Mouse (Mus musculus) MEL (cell line): ENCODE results near the gene F930015N05Rik. TPM values are rescaled to one million over a fixed set of nuclear protein-coding genes. Genes with fewer than 3 reads are reported as not detected.

Experiments used
- DNase-seq: peaks from one replicate; pipeline ENCODE4 v3.0.0; 2011; ENCODE audit warnings: low read depth, low spot score
- H3K27ac ChIP-seq: 2 replicates; pipeline ENCODE4 v1.5.1; 2012; ENCODE audit warnings: low read depth, mild to moderate bottlenecking, control low read depth, low read length, moderate library complexity; ENCODE audit not compliant: control insufficient read depth
- H3K27me3 ChIP-seq, 2 experiments: fragments of 150-350 bp in 1 of 2; sonication (generic) in 1 of 2; 2 replicates each; pipeline ENCODE4 v1.6.1; 2012; ENCODE audit warnings: low read length in 2 of 2, mild to moderate bottlenecking in 2 of 2, improper control_type of control experiment in 1 of 2, moderate library complexity in 1 of 2; ENCODE audit not compliant: insufficient read depth in 2 of 2, control insufficient read depth in 1 of 2
- H3K36me3 ChIP-seq, 2 experiments: 2 replicates each; pipeline ENCODE4 v1.6.1; 2012 to 2014; ENCODE audit warnings: low read length in 2 of 2, improper control_type of control experiment in 1 of 2, inconsistent platforms in 1 of 2, mild to moderate bottlenecking in 1 of 2; ENCODE audit not compliant: insufficient read depth in 2 of 2, control insufficient read depth in 1 of 2
- H3K4me1 ChIP-seq, 2 experiments: fragments of 150-350 bp in 1 of 2; sonication (generic) in 1 of 2; 2 replicates each; pipeline ENCODE4 v1.6.1; 2012; ENCODE audit warnings: low read length in 2 of 2, improper control_type of control experiment in 1 of 2, mild to moderate bottlenecking in 1 of 2; ENCODE audit not compliant: insufficient read depth in 2 of 2, control insufficient read depth in 1 of 2
- H3K4me3 ChIP-seq, 2 experiments: fragments of 150-350 bp in 1 of 2; sonication (generic) in 1 of 2; 2 replicates each; pipeline ENCODE4 v1.5.1; 2012; ENCODE audit warnings: low read depth in 2 of 2, low read length in 2 of 2, mild to moderate bottlenecking in 2 of 2, moderate library complexity in 2 of 2, control low read depth in 1 of 2, improper control_type of control experiment in 1 of 2; ENCODE audit not compliant: control insufficient read depth in 1 of 2, insufficient read depth in 1 of 2
- H3K79me2 ChIP-seq: 2 replicates; pipeline ENCODE4 v1.6.1; 2012; ENCODE audit warnings: mild to moderate bottlenecking, low read length, moderate library complexity; ENCODE audit not compliant: control insufficient read depth, poor library complexity, insufficient read depth
- H3K9ac ChIP-seq: 2 replicates; pipeline ENCODE4 v1.6.1; 2012; ENCODE audit warnings: low read depth, mild to moderate bottlenecking, control low read depth, low read length, moderate library complexity; ENCODE audit not compliant: control insufficient read depth, poor library complexity, severe bottlenecking
- H3K9me3 ChIP-seq: fragments of 150-350 bp; sonication (generic); replicated peaks from 2 replicates; pipeline ENCODE4 v1.6.1; 2012; ENCODE audit warnings: mild to moderate bottlenecking, low read length, improper control_type of control experiment, moderate library complexity; ENCODE audit not compliant: insufficient read depth
- CHD2 ChIP-seq: IDR thresholded peaks from 2 replicates; pipeline ENCODE4 v1.6.1; 2011; ENCODE audit warnings: low read length, improper control_type of control experiment
- CTCF ChIP-seq, 3 experiments: IDR thresholded peaks in 2 of 3; conservative IDR thresholded peaks in 1 of 3; 2 replicates each; pipeline ENCODE4 v1.5.1; 2011 to 2012; ENCODE audit warnings: low read length in 3 of 3, low read depth in 2 of 3, mild to moderate bottlenecking in 2 of 3, improper control_type of control experiment in 1 of 3, inconsistent platforms in 1 of 3, mixed read lengths in 1 of 3, moderate library complexity in 1 of 3; ENCODE audit not compliant: control insufficient read depth in 1 of 3, insufficient read depth in 1 of 3, poor library complexity in 1 of 3, severe bottlenecking in 1 of 3
- E2F4 ChIP-seq: IDR thresholded peaks from 2 replicates; pipeline ENCODE4 v1.6.1; 2011; ENCODE audit warnings: low read depth, low read length, improper control_type of control experiment, borderline replicate concordance
- GABPA ChIP-seq: IDR thresholded peaks from 2 replicates; pipeline ENCODE4 v1.6.1; 2012; ENCODE audit warnings: low read depth, mild to moderate bottlenecking, inconsistent platforms, low read length, improper control_type of control experiment, moderate library complexity
- HCFC1 ChIP-seq: IDR thresholded peaks from 2 replicates; pipeline ENCODE4 v1.6.1; 2012; ENCODE audit warnings: low read depth, mild to moderate bottlenecking, inconsistent platforms, low read length, improper control_type of control experiment, moderate library complexity
- KAT2A ChIP-seq: conservative IDR thresholded peaks from 2 replicates; pipeline ENCODE4 v1.6.1; 2012; ENCODE audit warnings: low read depth, low read length, improper control_type of control experiment, inconsistent platforms
- MAX ChIP-seq: IDR thresholded peaks from 2 replicates; pipeline ENCODE4 v1.6.1; 2011; ENCODE audit warnings: low read length, improper control_type of control experiment
- MEF2A ChIP-seq: IDR thresholded peaks from 2 replicates; pipeline ENCODE4 v1.6.1; 2014; ENCODE audit warnings: low read depth, mild to moderate bottlenecking, inconsistent platforms, low read length, improper control_type of control experiment; ENCODE audit not compliant: poor library complexity, insufficient replicate concordance, severe bottlenecking; ENCODE audit errors: extremely low read depth
- MYB ChIP-seq: IDR thresholded peaks from 2 replicates; pipeline ENCODE4 v1.6.1; 2011; ENCODE audit warnings: mild to moderate bottlenecking, low read depth, low read length, improper control_type of control experiment
- NELFE ChIP-seq: IDR thresholded peaks from 2 replicates; pipeline ENCODE4 v1.6.1; 2011; ENCODE audit warnings: low read depth, low read length, improper control_type of control experiment
- POLR2A ChIP-seq, 2 experiments: IDR thresholded peaks; 2 replicates each; pipeline ENCODE4 v1.6.1; 2011 to 2012; ENCODE audit warnings: low read length in 2 of 2, mild to moderate bottlenecking in 2 of 2, control low read depth in 1 of 2, improper control_type of control experiment in 1 of 2, low read depth in 1 of 2, moderate library complexity in 1 of 2; ENCODE audit not compliant: control insufficient read depth in 1 of 2, insufficient read depth in 1 of 2, poor library complexity in 1 of 2
- POLR2AphosphoS5 ChIP-seq: IDR thresholded peaks from 2 replicates; pipeline ENCODE4 v1.6.1; 2012; ENCODE audit warnings: low read depth, borderline replicate concordance, mild to moderate bottlenecking, inconsistent platforms, low read length, moderate library complexity, mixed read lengths
- RAD21 ChIP-seq: IDR thresholded peaks from 2 replicates; pipeline ENCODE4 v1.6.1; 2011; ENCODE audit warnings: mild to moderate bottlenecking, low read depth, low read length, improper control_type of control experiment
- SMC3 ChIP-seq: IDR thresholded peaks from 2 replicates; pipeline ENCODE4 v1.6.1; 2011; ENCODE audit warnings: low read depth, low read length, improper control_type of control experiment
- TAL1 ChIP-seq: IDR thresholded peaks from 2 replicates; pipeline ENCODE4 v1.6.1; 2012; ENCODE audit warnings: mild to moderate bottlenecking, inconsistent platforms, low read length, moderate library complexity, mixed read lengths
- UBTF ChIP-seq: IDR thresholded peaks from 2 replicates; pipeline ENCODE4 v1.6.1; 2012; ENCODE audit warnings: low read depth, mild to moderate bottlenecking, inconsistent platforms, low read length, improper control_type of control experiment, moderate library complexity, borderline replicate concordance; ENCODE audit not compliant: insufficient read depth
- ZC3H11A ChIP-seq: IDR thresholded peaks from 2 replicates; pipeline ENCODE4 v1.6.1; 2012; ENCODE audit warnings: low read depth, mild to moderate bottlenecking, inconsistent platforms, low read length, improper control_type of control experiment
- ZKSCAN1 ChIP-seq: IDR thresholded peaks from 2 replicates; pipeline ENCODE4 v1.6.1; 2012; ENCODE audit warnings: low read depth, mild to moderate bottlenecking, inconsistent platforms, low read length, improper control_type of control experiment, moderate library complexity
- ZMIZ1 ChIP-seq: IDR thresholded peaks from 2 replicates; pipeline ENCODE4 v1.6.1; 2012; ENCODE audit warnings: low read depth, mild to moderate bottlenecking, inconsistent platforms, low read length, improper control_type of control experiment, moderate library complexity
- ZNF384 ChIP-seq: IDR thresholded peaks from 2 replicates; pipeline ENCODE4 v1.6.1; 2012; ENCODE audit warnings: low read depth, mild to moderate bottlenecking, inconsistent platforms, low read length, improper control_type of control experiment
- polyA plus RNA-seq, 2 experiments: library from polyadenylated mRNA; stranded (reverse) in 1 of 2; unstranded in 1 of 2; fragments of >175 nt in 1 of 2; fragments of >200 nt in 1 of 2; gene quantifications; 2 replicates each; pipeline versions ENCODE4 v1.2.1 to v1.2.4; 2012; ENCODE audit warnings: low replicate concordance in 2 of 2, low read depth in 1 of 2; ENCODE audit not compliant: insufficient read length in 2 of 2, insufficient read depth in 1 of 2, missing spikeins in 1 of 2
- total RNA-seq: library from RNA; depleted of rRNA; stranded (reverse); fragments of 300-350 nt; gene quantifications from 2 replicates; pipeline ENCODE4 v1.2.3, GENCODE M21; 2012

F930015N05Rik gene
- total and polyA plus RNA-seq, 3 experiments, result not detected

GRCm38 (mm10) chr11:64442701-64443100 lies 6.2 kb upstream of the F930015N05Rik start:
- TF ChIP-seq POLR2A (IDR thresholded peaks at IDR 0.05; ENCODE audit: control insufficient read depth in 1 of 2, insufficient read depth in 1 of 2, low read depth in 1 of 2, low read length in 2 of 2, poor library complexity in 1 of 2) (no peak), POLR2AphosphoS5 (no peak), KAT2A (no peak), NELFE (no peak), SMC3 (no peak), E2F4 (no peak), MEF2A (no peak), HCFC1 (no peak), ZC3H11A (no peak), ZMIZ1 (no peak), TAL1 (no peak), GABPA (no peak), CHD2 (no peak), ZKSCAN1 (no peak)
- Histone ChIP-seq H3K79me2 (no peaks in the 10 kb centered on the region), H3K9ac (no peak overlapping the region), H3K4me3 (no peak overlapping the region), H3K27ac (no peak overlapping the region), H3K9me3 (no peaks in the 10 kb centered on the region; the same call in 1 of the 2 replicates), H3K4me1 (no peaks in the 10 kb centered on the region; a peak in 1 of 4 replicates), H3K27me3 (no peaks in the 10 kb centered on the region), H3K36me3 (no peaks in the 10 kb centered on the region)
- no peak for DNase-seq

GRCm38 (mm10) chr11:64442119-64442518 lies 5.7 kb upstream of the F930015N05Rik start:
- no peaks in the 10 kb centered on the region for H3K36me3 ChIP-seq
- H3K4me1 ChIP-seq, result no peaks in the 10 kb centered on the region; a peak in 1 of 4 replicates
- no peak overlapping the region for H3K27ac ChIP-seq
- no peaks in the 10 kb centered on the region; the same call in 1 of the 2 replicates for H3K9me3 ChIP-seq
- TF ChIP-seq SMC3 (peak; percentile 62), UBTF (no peak), ZC3H11A (peak; percentile 42), ZNF384 (no peak), MAX (no peak), CTCF (IDR thresholded peaks at IDR 0.05 in 2 of 3, conservative IDR thresholded peaks at IDR 0.05 in 1 of 3; ENCODE audit: control insufficient read depth in 1 of 3, insufficient read depth in 1 of 3, low read depth in 2 of 3, low read length in 3 of 3, poor library complexity in 1 of 3, severe bottlenecking in 1 of 3) (peak; percentile 8 to 55 (median 16); a peak in 3 of 6 replicates), MYB (no peak), RAD21 (peak; percentile 57)
- no peak overlapping the region for H3K9ac ChIP-seq
- DNase-seq, result peak; percentile 33
- H3K27me3 ChIP-seq, result no peaks in the 10 kb centered on the region
- H3K79me2 ChIP-seq, result no peaks in the 10 kb centered on the region
- H3K4me3 ChIP-seq, result no peak overlapping the region
